Mouse (Mus musculus) embryonic facial prominence, embryonic 15.5 days (tissue): ENCODE measurements at regions not wholly inside any gene's neighbourhood (a gene's known extent, or its start where the extent isn't known, plus 50 kb on each side); places are given as distances from the start of the nearest gene placed in this dataset.

ENCODE experiments used
- ATAC-seq: fragments of 200-750 bp; cut with Nextera tagmentation; 2 replicates; pipeline ENCODE4 v1.8.0; 2017; ENCODE audit warnings: low read depth, moderate TSS enrichment; ENCODE audit not compliant: insufficient number of reproducible peaks, low FRiP score, low TSS enrichment
- H3K27ac ChIP-seq: fragments of 300-500 bp; sonication (generic); replicated peaks from 2 replicates; pipeline ENCODE4 v1.5.1; 2015; ENCODE audit warnings: mild to moderate bottlenecking, inconsistent platforms
- H3K27me3 ChIP-seq: fragments of 300-500 bp; sonication (generic); 2 replicates; pipeline ENCODE4 v1.6.1; 2015; ENCODE audit warnings: inconsistent platforms
- H3K36me3 ChIP-seq: fragments of 300-500 bp; sonication (generic); 2 replicates; pipeline ENCODE4 v1.6.1; 2015; ENCODE audit warnings: mild to moderate bottlenecking, inconsistent platforms
- H3K4me1 ChIP-seq: fragments of 300-500 bp; sonication (generic); 2 replicates; pipeline ENCODE4 v1.6.1; 2015; ENCODE audit warnings: inconsistent platforms
- H3K4me2 ChIP-seq: fragments of 300-500 bp; sonication (generic); replicated peaks from 2 replicates; pipeline ENCODE4 v1.6.1; 2015; ENCODE audit warnings: mild to moderate bottlenecking, inconsistent platforms
- H3K4me3 ChIP-seq: fragments of 300-500 bp; sonication (generic); replicated peaks from 2 replicates; pipeline ENCODE4 v1.5.1; 2015; ENCODE audit warnings: mild to moderate bottlenecking, inconsistent platforms
- H3K9ac ChIP-seq: fragments of 300-500 bp; sonication (generic); 2 replicates; pipeline ENCODE4 v1.6.1; 2015; ENCODE audit warnings: inconsistent platforms
- H3K9me3 ChIP-seq: fragments of 300-500 bp; sonication (generic); replicated peaks from 2 replicates; pipeline ENCODE4 v1.6.1; 2016; ENCODE audit warnings: inconsistent platforms
- WGBS: fragments of 180-500 bp; shearing (Covaris S2); methylation state at CpG from one replicate; pipeline ENCODE4 v1.1.7; 2015; 5-methylcytosine and 5-hydroxymethylcytosine counted together

DNA sequence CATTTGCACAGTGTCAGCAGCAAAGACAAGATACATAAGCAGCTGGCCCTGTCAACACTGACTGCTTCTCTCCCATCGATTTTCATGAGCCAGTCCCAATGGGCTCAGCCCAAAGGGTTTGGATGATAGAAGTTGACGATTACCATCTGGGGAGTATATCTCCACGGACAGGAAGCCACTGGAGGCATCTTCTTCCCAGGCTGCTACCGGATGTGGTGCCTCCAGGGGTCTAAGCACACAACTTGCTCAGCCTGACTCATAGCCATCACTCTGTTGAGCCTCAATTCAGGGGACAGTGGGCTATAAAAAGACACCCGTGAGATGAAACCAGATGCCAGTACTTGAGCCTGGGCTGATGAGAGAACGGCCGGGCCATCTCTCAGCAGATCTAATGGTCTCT is 71.1 kb upstream of the Hif1a start:
- WGBS, result 44% methylated on average over 7 of the region's 7 CpGs
- no peaks in the 10 kb centered on the region for H3K36me3 ChIP-seq
- H3K4me1 ChIP-seq, result 0 out of 2 replicates have a peak, but pooled peaks cover 10% of the 10 kb centered on the region
- H3K9me3 ChIP-seq, result no peaks in the 10 kb centered on the region
- no peak overlapping the region for H3K4me3 ChIP-seq
- no peaks in the 10 kb centered on the region for H3K27me3 ChIP-seq
- ATAC-seq, result no peak
- H3K27ac ChIP-seq, result no peak overlapping the region
- H3K9ac ChIP-seq, result no peak overlapping the region
- no peak overlapping the region for H3K4me2 ChIP-seq

DNA sequence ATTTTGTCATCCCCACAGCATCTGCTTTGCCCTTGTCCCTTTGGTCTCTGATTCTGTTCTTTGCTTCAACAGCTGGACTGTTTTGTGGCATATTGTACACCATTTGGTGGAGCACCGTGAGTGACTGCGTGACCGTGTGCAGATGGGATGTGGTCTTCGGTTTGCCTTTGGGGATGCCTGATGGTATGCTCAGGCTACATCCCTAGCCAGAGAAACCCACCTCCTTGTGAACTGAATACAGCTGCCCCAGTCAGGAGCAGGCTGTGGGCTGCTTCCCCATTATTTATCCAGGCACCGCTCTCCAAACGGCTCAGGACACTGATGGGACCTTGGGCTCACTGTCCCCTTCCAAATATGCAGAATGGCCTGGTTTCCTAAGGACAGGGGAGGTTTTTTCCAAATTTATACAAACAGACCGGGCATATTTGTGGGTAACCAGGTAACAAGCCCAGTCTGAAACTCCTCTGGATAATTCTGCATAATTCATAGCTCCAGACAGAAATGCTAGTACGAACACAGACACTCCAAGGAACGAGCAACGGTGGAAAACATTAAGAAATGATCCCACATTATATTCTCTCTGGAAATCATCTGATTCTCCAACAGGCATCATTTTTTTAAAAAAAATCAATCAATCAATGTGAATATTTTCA is 70.5 kb upstream of the Hif1a start:
- no peak overlapping the region for H3K27ac ChIP-seq
- no peak overlapping the region for H3K9ac ChIP-seq
- no peak overlapping the region for H3K4me2 ChIP-seq
- no peaks in the 10 kb centered on the region for H3K36me3 ChIP-seq
- 68% methylated on average over 10 of the region's 10 CpGs for WGBS
- no peaks in the 10 kb centered on the region for H3K27me3 ChIP-seq
- no peaks in the 10 kb centered on the region for H3K9me3 ChIP-seq
- ATAC-seq, result no peak
- H3K4me3 ChIP-seq, result no peak overlapping the region
- 0 out of 2 replicates have a peak, but pooled peaks cover 10% of the 10 kb centered on the region for H3K4me1 ChIP-seq

DNA sequence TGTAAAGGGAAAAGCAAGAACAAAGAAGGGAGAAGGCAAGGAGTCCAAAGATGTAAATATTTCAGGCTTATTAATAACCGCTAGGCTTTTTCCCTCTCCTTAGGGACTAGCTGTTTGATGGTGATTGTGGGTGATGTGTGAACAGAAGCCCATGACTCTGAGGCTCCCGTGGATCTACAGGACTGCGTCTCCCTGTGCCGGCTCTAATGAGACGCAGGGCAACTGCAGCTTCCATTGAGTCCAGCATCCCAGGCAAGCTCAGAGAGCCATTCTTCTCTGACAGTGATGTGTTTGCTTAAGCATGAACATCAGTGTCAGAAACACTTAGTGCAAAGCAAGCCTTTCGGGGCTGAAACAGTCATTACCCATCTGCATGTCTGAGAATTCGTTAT is 70.0 kb upstream of the Hif1a start:
- H3K9ac ChIP-seq, result no peak overlapping the region
- H3K4me1 ChIP-seq, result 0 out of 2 replicates have a peak, but pooled peaks cover 10% of the 10 kb centered on the region
- H3K4me3 ChIP-seq, result no peak overlapping the region
- H3K27ac ChIP-seq, result no peak overlapping the region
- no peak for ATAC-seq
- WGBS, result 56% methylated on average over 7 of the region's 7 CpGs
- no peaks in the 10 kb centered on the region for H3K36me3 ChIP-seq
- H3K27me3 ChIP-seq, result no peaks in the 10 kb centered on the region
- no peak overlapping the region for H3K4me2 ChIP-seq
- no peaks in the 10 kb centered on the region for H3K9me3 ChIP-seq

DNA sequence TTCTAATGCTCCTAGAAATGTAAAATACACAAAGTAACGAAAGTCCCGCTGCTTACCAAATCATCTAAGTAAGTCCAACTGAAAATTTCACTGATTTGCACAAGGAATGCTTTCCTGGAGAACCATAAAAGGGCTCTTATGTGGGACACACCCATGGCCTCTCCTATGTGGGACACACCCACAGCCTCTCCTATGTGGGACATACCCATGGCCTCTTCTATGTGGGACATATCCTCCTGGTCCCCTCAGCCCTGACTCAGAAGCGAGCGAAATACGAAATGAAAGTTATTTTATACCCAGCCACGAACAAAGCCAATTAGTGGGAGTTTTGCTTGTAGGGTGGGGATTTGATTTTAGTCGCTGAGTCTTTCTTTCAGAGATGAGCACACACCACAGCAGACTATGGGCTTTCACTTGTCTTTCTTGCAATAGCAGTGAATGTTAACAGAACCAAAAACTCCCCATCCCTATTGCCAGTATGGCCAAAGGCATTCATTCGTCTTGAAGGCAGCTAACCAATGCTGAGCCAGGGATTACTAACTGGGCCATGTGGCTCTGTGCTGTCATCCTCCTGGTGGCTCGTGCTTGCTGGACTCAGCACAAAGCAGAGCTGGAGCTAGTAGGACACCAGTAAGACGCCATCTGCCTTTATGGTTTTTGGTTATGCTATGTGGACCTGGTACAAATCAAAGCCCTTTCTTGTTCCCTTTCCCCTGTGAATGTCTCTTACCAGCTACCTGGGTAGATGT is 69.4 kb upstream of the Hif1a start:
- no peak overlapping the region for H3K9ac ChIP-seq
- H3K27me3 ChIP-seq, result no peaks in the 10 kb centered on the region
- WGBS, result 78% methylated on average over 10 of the region's 10 CpGs
- H3K27ac ChIP-seq, result no peak overlapping the region
- no peak overlapping the region for H3K4me3 ChIP-seq
- H3K9me3 ChIP-seq, result no peaks in the 10 kb centered on the region
- H3K36me3 ChIP-seq, result no peaks in the 10 kb centered on the region
- H3K4me2 ChIP-seq, result no peak overlapping the region
- ATAC-seq, result no peak
- 0 out of 2 replicates have a peak, but pooled peaks cover 10% of the 10 kb centered on the region for H3K4me1 ChIP-seq

DNA sequence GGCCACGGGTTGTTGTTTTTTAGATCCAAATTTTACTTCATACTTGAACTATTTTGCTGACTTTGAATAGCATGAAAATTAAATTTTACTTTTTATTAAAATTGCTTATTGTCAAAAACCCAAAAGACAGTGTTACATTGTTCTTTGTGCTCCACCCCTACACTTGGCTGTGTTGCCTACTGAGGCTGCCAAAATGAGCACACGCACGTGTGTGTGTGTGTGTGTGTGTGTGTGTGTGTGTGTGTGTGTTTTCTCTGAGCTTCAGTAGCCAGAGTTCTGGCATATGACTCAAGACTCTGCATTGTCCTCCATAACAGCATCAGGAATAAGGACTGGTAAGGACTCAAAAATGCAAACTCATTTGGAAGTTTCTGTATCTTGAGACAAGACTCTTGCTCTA is 68.4 kb upstream of the Hif1a start:
- Histone ChIP-seq H3K9ac (no peak overlapping the region), H3K4me3 (no peak overlapping the region), H3K4me1 (0 out of 2 replicates have a peak, but pooled peaks cover 10% of the 10 kb centered on the region), H3K4me2 (no peak overlapping the region), H3K36me3 (no peaks in the 10 kb centered on the region), H3K27me3 (no peaks in the 10 kb centered on the region), H3K27ac (no peak overlapping the region), H3K9me3 (no peaks in the 10 kb centered on the region)
- WGBS, result 65% methylated on average over 3 of the region's 3 CpGs
- no peak for ATAC-seq

DNA sequence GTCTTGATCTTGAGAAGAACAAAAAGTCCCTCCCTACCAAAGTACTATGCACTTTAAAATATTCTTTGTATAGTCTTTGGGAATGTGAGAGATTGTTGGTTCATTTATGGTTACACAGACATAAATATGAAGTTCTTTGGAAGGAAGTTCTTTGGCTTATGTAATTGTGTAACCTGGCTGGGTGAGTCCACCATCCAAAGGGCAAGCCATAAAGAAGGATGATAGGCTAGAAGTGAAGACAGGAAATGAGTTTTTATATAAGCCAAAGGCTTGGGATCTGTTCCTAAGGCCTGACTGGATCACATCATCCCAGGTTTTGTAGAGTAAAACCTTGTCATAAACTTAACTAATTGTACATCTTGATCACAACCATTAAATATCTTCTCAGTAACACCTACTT is 65.0 kb upstream of the Hif1a start:
- ATAC-seq, result no peak
- Histone ChIP-seq H3K4me2 (no peak overlapping the region), H3K9ac (no peak overlapping the region), H3K9me3 (no peaks in the 10 kb centered on the region), H3K4me3 (no peak overlapping the region), H3K27ac (no peak overlapping the region), H3K4me1 (0 out of 2 replicates have a peak, but pooled peaks cover 9% of the 10 kb centered on the region), H3K27me3 (no peaks in the 10 kb centered on the region), H3K36me3 (no peaks in the 10 kb centered on the region)

DNA sequence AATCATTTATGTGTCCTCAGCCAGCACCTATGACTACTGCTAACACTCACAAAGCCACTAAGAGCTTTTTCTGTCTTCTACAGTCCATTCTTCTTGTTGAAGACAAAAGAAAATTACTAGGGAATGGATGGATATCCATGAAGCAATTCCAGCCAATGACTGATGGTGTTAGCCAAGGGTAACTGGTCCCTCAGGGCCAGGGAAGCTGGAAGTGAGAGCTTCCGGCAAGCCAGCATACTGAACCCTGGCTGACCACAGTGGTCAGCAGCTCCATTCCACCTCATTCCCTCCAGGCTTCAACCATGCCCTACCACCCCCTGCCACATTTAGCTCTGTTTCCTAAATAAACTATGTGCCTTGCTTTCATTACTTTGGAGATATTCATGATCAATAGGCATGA is 64.1 kb upstream of the Hif1a start:
- WGBS, result 81% methylated on average over 1 of the region's 1 CpGs
- Histone ChIP-seq H3K4me3 (no peak overlapping the region), H3K36me3 (no peaks in the 10 kb centered on the region), H3K9ac (no peak overlapping the region), H3K9me3 (no peaks in the 10 kb centered on the region), H3K27ac (no peak overlapping the region), H3K4me2 (no peak overlapping the region), H3K4me1 (0 out of 2 replicates have a peak, but pooled peaks cover 3% of the 10 kb centered on the region), H3K27me3 (no peaks in the 10 kb centered on the region)
- ATAC-seq, result no peak

DNA sequence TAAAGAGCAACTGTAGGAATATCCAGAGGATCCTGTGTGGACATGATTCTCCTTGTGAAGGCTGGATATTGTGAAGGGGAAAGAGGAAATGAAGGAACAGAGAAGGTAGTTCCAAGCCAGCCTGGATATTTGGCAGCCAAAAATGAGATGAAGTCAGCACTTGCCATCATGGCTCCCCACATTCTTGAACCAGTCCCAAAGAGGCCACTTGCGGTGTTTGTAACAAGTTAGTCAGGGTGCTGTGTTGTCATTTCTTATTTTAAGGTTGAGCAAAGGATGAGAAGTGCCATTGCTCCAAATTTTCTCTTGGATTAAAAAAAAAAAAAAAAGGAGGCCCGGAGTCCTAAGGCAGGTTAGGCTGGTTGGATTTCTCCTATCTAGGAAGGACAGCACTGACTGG is 63.3 kb upstream of the Hif1a start:
- Histone ChIP-seq H3K4me2 (no peak overlapping the region), H3K4me3 (no peak overlapping the region), H3K27ac (no peak overlapping the region), H3K36me3 (no peaks in the 10 kb centered on the region), H3K4me1 (no peaks in the 10 kb centered on the region; the same call in 1 of the 2 replicates), H3K9me3 (no peaks in the 10 kb centered on the region), H3K27me3 (no peaks in the 10 kb centered on the region), H3K9ac (no peak overlapping the region)
- ATAC-seq, result no peak
- WGBS, result 83% methylated on average over 2 of the region's 2 CpGs

DNA sequence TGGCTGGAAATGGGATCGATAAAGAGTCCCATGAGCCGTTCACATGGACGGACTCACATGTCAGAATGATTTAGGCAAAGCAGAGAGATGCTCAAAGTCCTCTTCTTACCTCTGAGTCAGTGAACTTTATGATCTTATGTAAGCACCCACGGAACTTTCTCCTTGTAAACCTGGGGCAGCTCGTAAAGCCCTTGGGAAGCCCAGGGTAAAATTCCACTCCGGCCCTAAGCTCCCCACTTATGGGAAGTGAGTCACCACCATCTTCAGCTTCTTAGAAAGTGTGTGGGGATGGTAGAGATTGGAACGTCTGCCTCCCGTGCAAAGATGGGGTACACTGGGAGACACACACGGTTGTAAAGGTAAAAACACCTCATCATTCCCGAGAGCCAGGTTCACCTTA is 62.8 kb upstream of the Hif1a start:
- no peak for ATAC-seq
- 85% methylated on average over 10 of the region's 10 CpGs for WGBS
- Histone ChIP-seq H3K4me1 (no peaks in the 10 kb centered on the region; the same call in 1 of the 2 replicates), H3K27ac (no peak overlapping the region), H3K36me3 (no peaks in the 10 kb centered on the region), H3K9me3 (no peaks in the 10 kb centered on the region), H3K27me3 (no peaks in the 10 kb centered on the region), H3K4me2 (no peak overlapping the region), H3K9ac (no peak overlapping the region), H3K4me3 (no peak overlapping the region)

DNA sequence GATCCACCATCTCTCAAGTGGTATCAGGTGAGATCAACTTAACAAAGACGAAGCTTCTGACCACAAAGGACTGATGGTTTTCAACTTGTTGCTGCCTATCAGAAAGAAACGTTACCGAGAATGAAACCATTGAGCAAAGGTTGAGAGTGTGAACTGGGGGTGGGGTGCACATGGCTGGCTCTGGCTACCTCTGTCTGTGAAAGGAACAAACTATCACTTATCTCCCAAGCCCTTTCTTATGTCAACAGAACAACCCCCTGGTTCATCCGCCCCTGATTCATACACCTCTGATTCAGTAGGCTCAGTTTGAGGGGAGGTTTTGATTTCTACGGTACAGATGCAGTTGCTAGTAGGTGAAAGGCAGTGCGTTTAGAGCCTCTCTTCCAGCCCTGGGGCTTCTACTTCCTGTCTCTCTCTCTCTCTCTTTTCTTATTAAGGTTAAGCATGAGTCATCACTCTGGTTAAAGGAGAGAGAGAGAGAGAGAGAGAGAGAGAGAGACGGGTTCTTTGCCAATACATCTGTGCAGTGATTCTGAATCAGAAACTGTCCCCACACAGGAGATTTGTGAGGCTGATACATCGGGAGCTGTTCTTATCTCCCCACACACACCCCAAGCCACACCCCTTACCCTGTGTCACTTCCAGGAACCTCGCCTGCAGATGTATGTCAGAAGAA is 59.0 kb upstream of the Hif1a start:
- no peaks in the 10 kb centered on the region for H3K9me3 ChIP-seq
- no peak overlapping the region for H3K4me3 ChIP-seq
- H3K4me2 ChIP-seq, result no peak overlapping the region
- H3K27ac ChIP-seq, result no peak overlapping the region
- H3K36me3 ChIP-seq, result no peaks in the 10 kb centered on the region
- no peak for ATAC-seq
- peaks cover 5% of the 10 kb centered on the region; the same call in 1 of the 2 replicates for H3K4me1 ChIP-seq
- WGBS, result 54% methylated on average over 9 of the region's 9 CpGs
- H3K27me3 ChIP-seq, result no peaks in the 10 kb centered on the region
- no peak overlapping the region for H3K9ac ChIP-seq

DNA sequence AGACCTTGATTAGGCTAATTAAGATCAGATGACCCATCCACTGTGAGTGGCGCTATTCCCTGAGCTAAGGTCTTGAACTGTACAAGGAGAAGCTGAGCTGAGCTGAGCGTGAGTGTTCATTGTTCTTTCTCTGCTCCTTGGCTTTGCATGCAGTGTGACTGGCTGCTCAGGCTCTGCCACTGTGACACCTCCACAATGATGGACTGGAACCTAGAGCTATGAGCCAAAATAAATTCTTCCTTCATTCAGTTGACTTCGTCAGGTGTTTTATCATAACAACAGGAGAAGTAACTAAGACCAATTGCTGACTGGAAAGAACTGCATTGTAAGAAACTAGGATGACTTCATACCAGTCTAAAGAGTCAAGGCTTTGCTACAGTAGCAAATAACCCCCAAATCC is 56.4 kb upstream of the Hif1a start:
- Histone ChIP-seq H3K9ac (no peak overlapping the region), H3K4me2 (no peak overlapping the region), H3K9me3 (no peaks in the 10 kb centered on the region), H3K27me3 (no peaks in the 10 kb centered on the region), H3K4me1 (peaks cover 5% of the 10 kb centered on the region), H3K4me3 (no peak overlapping the region), H3K27ac (no peak overlapping the region), H3K36me3 (no peaks in the 10 kb centered on the region)
- ATAC-seq, result no peak
- WGBS, result 81% methylated on average over 3 of the region's 3 CpGs
